Mouse (Mus musculus) intestine, postnatal 0 days (tissue): ENCODE results near the gene Olfr716. TPM values are rescaled to one million over a fixed set of nuclear protein-coding genes. Genes with fewer than 3 reads are reported as not detected.
"Not testable (repeated sequence)": the region's sequence is repeated elsewhere in the genome, so short reads cannot be mapped to it uniquely, and the experiment has no call there.

Experiments
- ATAC-seq: fragments of 200-750 bp; cut with Nextera tagmentation; 2 replicates; pipeline ENCODE4 v1.8.0; 2017; ENCODE audit warnings: mild to moderate bottlenecking, moderate TSS enrichment, moderate library complexity
- H3K27ac ChIP-seq: fragments of 300-500 bp; sonication (generic); 2 replicates; pipeline ENCODE4 v1.5.1; 2014; ENCODE audit warnings: mild to moderate bottlenecking, low read depth, low read length, moderate library complexity
- H3K27me3 ChIP-seq: fragments of 300-500 bp; sonication (generic); replicated peaks from 2 replicates; pipeline ENCODE4 v1.6.1; 2014; ENCODE audit warnings: low read length, mixed read lengths; ENCODE audit not compliant: control insufficient read depth, insufficient read depth
- H3K36me3 ChIP-seq: fragments of 300-500 bp; sonication (generic); 2 replicates; pipeline ENCODE4 v1.6.1; 2014; ENCODE audit warnings: mild to moderate bottlenecking, moderate library complexity; ENCODE audit not compliant: control insufficient read depth, insufficient read depth
- H3K4me1 ChIP-seq: fragments of 300-500 bp; sonication (generic); replicated peaks from 2 replicates; pipeline ENCODE4 v1.6.1; 2014; ENCODE audit warnings: antibody characterized with exemption, low read length, mixed read lengths; ENCODE audit not compliant: control insufficient read depth, insufficient read depth
- H3K4me2 ChIP-seq: fragments of 300-500 bp; sonication (generic); replicated peaks from 2 replicates; pipeline ENCODE4 v1.6.1; 2014; ENCODE audit warnings: low read depth, mild to moderate bottlenecking, moderate library complexity
- H3K4me3 ChIP-seq: fragments of 300-500 bp; sonication (generic); 2 replicates; pipeline ENCODE4 v1.5.1; 2014; ENCODE audit warnings: low read depth, low read length
- H3K9ac ChIP-seq: fragments of 300-500 bp; sonication (generic); 2 replicates; pipeline ENCODE4 v1.6.1; 2014; ENCODE audit warnings: mild to moderate bottlenecking, low read depth, low read length
- H3K9me3 ChIP-seq: fragments of 300-500 bp; sonication (generic); 2 replicates; pipeline ENCODE4 v1.6.1; 2016; ENCODE audit warnings: mixed run types; ENCODE audit not compliant: control insufficient read depth
- CTCF ChIP-seq: sonication (generic); IDR thresholded peaks from 2 replicates; pipeline ENCODE4 v1.5.1; 2016; ENCODE audit warnings: low read depth, mild to moderate bottlenecking, control low read depth, antibody characterized with exemption, moderate library complexity
- WGBS: fragments of 180-500 bp; shearing (Covaris S2); extraction: QIAGEN DNeasy Blood & Tissue Kit; methylation state at CpG from one replicate; pipeline ENCODE4 v1.1.7; 2014; 5-methylcytosine and 5-hydroxymethylcytosine counted together
- polyA plus RNA-seq: library from polyadenylated mRNA; unstranded; fragments of >200 nt; fragmentation: Nextera tagmentation; extraction: Ambion mirVana; gene quantifications from 2 replicates; pipeline ENCODE4 v1.2.1, GENCODE M21; 2015

The Olfr716 gene
- polyA plus RNA-seq = not detected in 2 replicates

GRCm38 (mm10) chr7:107138027-107138426 lies at the start of gene Olfr716:
Olfr716 (plus strand) TSS chr7:107138327.
- H3K9ac ChIP-seq, H3K27me3 ChIP-seq, ATAC-seq, H3K27ac ChIP-seq, H3K36me3 ChIP-seq, H3K4me3 ChIP-seq, H3K4me2 ChIP-seq, H3K4me1 ChIP-seq, H3K9me3 ChIP-seq: not testable (repeated sequence)
- WGBS = 56% methylated on average over 2 of the region's 2 CpGs

- no peak within 1 kb of the TSS for H3K27ac ChIP-seq
- ATAC-seq = no peak
- no peaks in the 10 kb centered on the region for H3K4me1 ChIP-seq
- H3K36me3 ChIP-seq = no peaks in the 10 kb centered on the region
- H3K9me3 ChIP-seq = no peaks in the 10 kb centered on the region
- H3K4me3 ChIP-seq = no peak within 1 kb of the TSS
- no peak for TF ChIP-seq CTCF
- H3K4me2 ChIP-seq = no peak within 1 kb of the TSS
- 35% methylated on average over 1 of the region's 1 CpGs for WGBS
- H3K9ac ChIP-seq = no peak within 1 kb of the TSS
- no peaks in the 10 kb centered on the region for H3K27me3 ChIP-seq
Measured at GRCm38 (mm10) chr7:107092920-107093319, 45.2 kb upstream of the Olfr716 start, which contains the start of gene Olfr17. Olfr17 (plus strand) TSS chr7:107093220.

- not testable (repeated sequence) for H3K9ac ChIP-seq, H3K4me1 ChIP-seq, H3K4me3 ChIP-seq, ATAC-seq, H3K27me3 ChIP-seq, H3K4me2 ChIP-seq, H3K36me3 ChIP-seq, H3K27ac ChIP-seq, H3K9me3 ChIP-seq
- 88% methylated on average over 1 of the region's 2 CpGs for WGBS
Measured at GRCm38 (mm10) chr7:107110269-107110668, 27.9 kb upstream of the Olfr716 start, which contains the start of gene Olfr715b. Olfr715b (minus strand) TSS chr7:107110369.

GRCm38 (mm10) chr7:107130983-107131382 lies 7.1 kb upstream of the Olfr716 start, which contains the start of gene Olfr715:
Olfr715 (minus strand) TSS chr7:107131083.
- H3K4me1 ChIP-seq, H3K4me3 ChIP-seq, H3K27ac ChIP-seq, H3K27me3 ChIP-seq, ATAC-seq, H3K4me2 ChIP-seq, H3K9ac ChIP-seq, H3K36me3 ChIP-seq, H3K9me3 ChIP-seq: not testable (repeated sequence)
- 83% methylated on average over 2 of the region's 3 CpGs for WGBS

GRCm38 (mm10) chr7:107166690-107167089 lies 28.6 kb downstream of the Olfr716 start, which contains the start of gene Nlrp14:
Nlrp14 (plus strand) TSS chr7:107166990.
- Histone ChIP-seq H3K4me2 (no peak within 1 kb of the TSS), H3K4me3 (no peak within 1 kb of the TSS), H3K27me3 (no peaks in the 10 kb centered on the region), H3K36me3 (no peaks in the 10 kb centered on the region), H3K27ac (no peak within 1 kb of the TSS), H3K4me1 (no peaks in the 10 kb centered on the region), H3K9me3 (no peaks in the 10 kb centered on the region), H3K9ac (no peak within 1 kb of the TSS)
- WGBS = 81% methylated on average over 10 of the region's 10 CpGs
- no peak for ATAC-seq
- no peak for TF ChIP-seq CTCF

- Histone ChIP-seq H3K4me1 (no peaks in the 10 kb centered on the region), H3K27ac (no peak overlapping the region), H3K27me3 (no peaks in the 10 kb centered on the region), H3K9me3 (no peaks in the 10 kb centered on the region), H3K4me3 (no peak overlapping the region), H3K4me2 (no peak overlapping the region), H3K9ac (no peak overlapping the region), H3K36me3 (no peaks in the 10 kb centered on the region)
- TF ChIP-seq CTCF = 0 out of 2 replicates have a peak, but pooled peaks have one; percentile 4
- WGBS = 35% methylated on average over 2 of the region's 2 CpGs
- ATAC-seq = no peak
Measured at GRCm38 (mm10) chr7:107180406-107180805, 42.3 kb downstream of the Olfr716 start.

Other genes starting within 250 kb of the Olfr716 start
- not detected in 2 replicates for gene Olfr707, start 237.1 kb upstream of the Olfr716 start, polyA plus RNA-seq
- gene Olfr1532-ps1, start 230.3 kb upstream of the Olfr716 start, polyA plus RNA-seq = not detected in 2 replicates
- gene Olfr709-ps1, start 206.1 kb upstream of the Olfr716 start, polyA plus RNA-seq = not detected in 2 replicates
- not detected in 2 replicates for gene Olfr710, start 190.0 kb upstream of the Olfr716 start, polyA plus RNA-seq
- gene Olfr6, start 174.4 kb upstream of the Olfr716 start, polyA plus RNA-seq = not detected in 2 replicates
- not detected in 2 replicates for gene Olfr711, start 162.9 kb upstream of the Olfr716 start, polyA plus RNA-seq
- not detected in 2 replicates for gene Olfr2, start 132.3 kb upstream of the Olfr716 start, polyA plus RNA-seq
- not detected in 2 replicates for gene Olfr713, start 107.2 kb upstream of the Olfr716 start, polyA plus RNA-seq
- gene Olfr714, start 67.3 kb upstream of the Olfr716 start, polyA plus RNA-seq = not detected in 2 replicates
- gene Olfr17, start 45.1 kb upstream of the Olfr716 start, polyA plus RNA-seq = not detected in 2 replicates
- gene Olfr715b, start 28.0 kb upstream of the Olfr716 start, polyA plus RNA-seq = not detected in 2 replicates
- gene Olfr715, start 7.2 kb upstream of the Olfr716 start, polyA plus RNA-seq = not detected in 2 replicates
- not detected in 2 replicates for gene Nlrp14, start 28.7 kb downstream of the Olfr716 start, polyA plus RNA-seq
- not detected in 2 replicates for gene Rbmxl2, start 71.1 kb downstream of the Olfr716 start, polyA plus RNA-seq
- gene Syt9, start 232.4 kb downstream of the Olfr716 start, polyA plus RNA-seq = 1.6 and 1.9 TPM in 2 replicates